Mouse (Mus musculus): Measurements from ENCODE around the gene Myo19.
A peak's percentile ranks its signal among the peaks of the same experiment; 100 is the strongest.

Myo19 gene

DNA sequence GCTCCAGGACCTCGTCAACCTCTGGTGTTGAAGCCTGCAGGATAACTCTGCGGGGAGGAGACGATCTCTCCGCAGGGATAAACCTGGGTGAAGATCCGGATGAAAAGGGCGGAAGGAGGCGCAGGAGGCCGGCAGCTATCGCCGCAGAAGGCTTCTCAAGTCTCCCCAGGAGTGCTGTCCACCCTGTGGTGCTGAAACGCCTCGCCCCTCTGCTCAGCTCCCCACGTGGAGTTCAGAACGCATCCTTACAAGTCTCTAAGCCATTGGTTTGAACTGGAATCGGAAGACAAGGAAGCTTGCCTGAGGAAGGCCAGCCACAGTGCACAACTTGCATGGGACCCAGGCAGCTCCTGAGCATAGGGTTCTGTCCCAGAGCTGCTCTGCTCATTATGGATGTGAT is 64.0 kb downstream of the Myo19 start:
- no peaks in the 10 kb centered on the region for H3K36me3 ChIP-seq (ENCODE audit: insufficient read depth, low read length)
- peak overlapping the region; percentile 63 for H3K4me3 ChIP-seq (replicated peaks; ENCODE audit: low read length)
- TF ChIP-seq POU5F1 (IDR thresholded peaks at IDR 0.05; ENCODE audit: borderline replicate concordance, low read length) (no peak), NANOG (IDR thresholded peaks at IDR 0.05; ENCODE audit: borderline replicate concordance, low read length) (peak; percentile 27; the same call in 1 of the 2 replicates)
- H3K4me1 ChIP-seq (replicated peaks; ENCODE audit: low read depth, low read length) = peaks cover 60% of the 10 kb centered on the region
- H3K27me3 ChIP-seq (ENCODE audit: insufficient read depth, low read length) = peaks cover 10% of the 10 kb centered on the region
- no peaks in the 10 kb centered on the region for H3K9me3 ChIP-seq (ENCODE audit: low read length)

GRCm38 (mm10) chr11:84944639-84945435 is 64.9 kb downstream of the Myo19 start:
- Histone ChIP-seq H3K36me3 (ENCODE audit: insufficient read depth, low read length) (no peaks in the 10 kb centered on the region), H3K4me1 (replicated peaks; ENCODE audit: low read depth, low read length) (peaks cover 67% of the 10 kb centered on the region), H3K4me3 (replicated peaks; ENCODE audit: low read length) (peak overlapping the region; percentile 63), H3K9me3 (ENCODE audit: low read length) (no peaks in the 10 kb centered on the region), H3K27me3 (ENCODE audit: insufficient read depth, low read length) (peaks cover 10% of the 10 kb centered on the region)
- TF ChIP-seq POU5F1 (IDR thresholded peaks at IDR 0.05; ENCODE audit: borderline replicate concordance, low read length) (no peak), NANOG (IDR thresholded peaks at IDR 0.05; ENCODE audit: borderline replicate concordance, low read length) (no peak), CTCF (conservative IDR thresholded peaks at IDR 0.05; ENCODE audit: low read length) (no peak)

DNA sequence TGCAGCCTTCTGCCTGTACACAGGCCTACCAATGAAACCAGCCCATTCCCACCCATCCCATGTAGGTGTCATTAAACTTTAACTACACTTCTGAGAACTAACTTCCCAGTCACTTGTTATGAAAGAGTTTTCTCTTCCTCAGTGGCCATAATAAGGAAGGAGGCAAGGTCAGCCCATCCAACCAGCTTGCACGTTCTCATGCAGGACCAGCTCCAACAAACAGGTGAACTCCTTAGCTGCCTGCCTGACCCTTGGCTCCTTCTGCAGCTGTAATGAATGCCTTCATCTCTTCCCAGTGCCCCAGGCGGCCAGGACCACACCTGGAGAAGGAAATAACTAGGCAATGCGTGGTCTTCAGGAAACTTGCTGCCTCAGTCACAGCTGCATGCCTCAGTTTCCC is 65.9 kb downstream of the Myo19 start:
- no peaks in the 10 kb centered on the region for H3K36me3 ChIP-seq (ENCODE audit: insufficient read depth, low read length)
- H3K27me3 ChIP-seq (ENCODE audit: insufficient read depth, low read length) = peaks cover 12% of the 10 kb centered on the region
- peak overlapping the region; percentile 63; the same call in 1 of the 2 replicates for H3K4me3 ChIP-seq (replicated peaks; ENCODE audit: low read length)
- TF ChIP-seq CTCF (conservative IDR thresholded peaks at IDR 0.05; ENCODE audit: low read length) (no peak), POU5F1 (IDR thresholded peaks at IDR 0.05; ENCODE audit: borderline replicate concordance, low read length) (no peak), NANOG (IDR thresholded peaks at IDR 0.05; ENCODE audit: borderline replicate concordance, low read length) (no peak)
- H3K4me1 ChIP-seq (replicated peaks; ENCODE audit: low read depth, low read length) = peaks cover 67% of the 10 kb centered on the region
- H3K9me3 ChIP-seq (ENCODE audit: low read length) = no peaks in the 10 kb centered on the region

DNA sequence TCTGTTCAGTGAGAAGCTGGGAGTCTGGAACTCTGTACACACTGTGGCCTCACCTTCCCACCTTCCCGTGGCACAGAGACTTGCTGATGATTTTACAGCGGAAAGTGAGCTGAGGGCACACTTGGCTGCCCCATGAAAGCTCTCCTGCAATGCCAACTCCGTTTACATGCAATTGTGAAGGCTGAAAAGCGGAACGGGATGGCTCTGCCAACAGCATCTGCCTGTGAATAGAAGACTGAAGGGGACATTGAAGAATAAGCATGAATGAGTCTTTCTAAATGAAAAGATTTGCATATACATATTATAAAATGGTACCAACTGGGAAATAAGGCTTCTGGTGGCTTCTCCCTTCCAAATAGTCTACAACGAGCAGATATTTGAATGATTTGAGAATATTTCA is 67.3 kb downstream of the Myo19 start:
- H3K9me3 ChIP-seq (ENCODE audit: low read length) = no peaks in the 10 kb centered on the region
- 0 out of 2 replicates have a peak overlapping the region, but pooled peaks have one; percentile 13 for H3K4me3 ChIP-seq (replicated peaks; ENCODE audit: low read length)
- TF ChIP-seq NANOG (IDR thresholded peaks at IDR 0.05; ENCODE audit: borderline replicate concordance, low read length) (no peak), POU5F1 (IDR thresholded peaks at IDR 0.05; ENCODE audit: borderline replicate concordance, low read length) (no peak), CTCF (conservative IDR thresholded peaks at IDR 0.05; ENCODE audit: low read length) (no peak)
- peaks cover 67% of the 10 kb centered on the region for H3K4me1 ChIP-seq (replicated peaks; ENCODE audit: low read depth, low read length)
- H3K27me3 ChIP-seq (ENCODE audit: insufficient read depth, low read length) = peaks cover 12% of the 10 kb centered on the region
- H3K36me3 ChIP-seq (ENCODE audit: insufficient read depth, low read length) = no peaks in the 10 kb centered on the region

DNA sequence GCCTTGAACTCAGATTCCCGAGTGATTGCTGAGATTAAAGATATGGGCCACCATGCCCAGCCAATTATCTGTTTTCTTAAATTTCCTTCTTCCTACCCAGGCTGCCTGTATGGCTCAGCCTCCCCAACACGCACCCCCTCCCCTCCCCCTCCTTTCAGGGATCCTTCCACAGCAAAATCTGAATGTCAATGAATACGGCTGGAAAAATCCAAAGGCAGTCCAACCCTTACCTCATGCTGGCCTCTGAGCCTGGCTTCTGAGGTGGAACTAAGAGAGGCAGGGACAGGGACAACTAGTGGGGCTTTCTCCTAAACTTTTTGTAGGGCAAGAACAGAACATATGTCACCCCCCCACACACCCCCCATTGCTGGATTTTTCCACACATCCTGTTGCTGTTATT is 68.2 kb downstream of the Myo19 start:
- Histone ChIP-seq H3K9me3 (ENCODE audit: low read length) (no peaks in the 10 kb centered on the region), H3K4me1 (replicated peaks; ENCODE audit: low read depth, low read length) (peaks cover 61% of the 10 kb centered on the region), H3K27me3 (ENCODE audit: insufficient read depth, low read length) (peaks cover 12% of the 10 kb centered on the region), H3K36me3 (ENCODE audit: insufficient read depth, low read length) (no peaks in the 10 kb centered on the region), H3K4me3 (replicated peaks; ENCODE audit: low read length) (no peak overlapping the region)
- TF ChIP-seq CTCF (conservative IDR thresholded peaks at IDR 0.05; ENCODE audit: low read length) = no peak

GRCm38 (mm10) chr11:84948526-84948925 is 68.6 kb downstream of the Myo19 start:
- H3K36me3 ChIP-seq (ENCODE audit: insufficient read depth, low read length) = no peaks in the 10 kb centered on the region
- TF ChIP-seq NANOG (IDR thresholded peaks at IDR 0.05; ENCODE audit: borderline replicate concordance, low read length) = no peak
- TF ChIP-seq POU5F1 (IDR thresholded peaks at IDR 0.05; ENCODE audit: borderline replicate concordance, low read length) = no peak
- no peak for TF ChIP-seq CTCF (conservative IDR thresholded peaks at IDR 0.05; ENCODE audit: low read length)
- peaks cover 57% of the 10 kb centered on the region for H3K4me1 ChIP-seq (replicated peaks; ENCODE audit: low read depth, low read length)
- H3K27me3 ChIP-seq (ENCODE audit: insufficient read depth, low read length) = peaks cover 9% of the 10 kb centered on the region
- no peaks in the 10 kb centered on the region for H3K9me3 ChIP-seq (ENCODE audit: low read length)
- no peak overlapping the region for H3K4me3 ChIP-seq (replicated peaks; ENCODE audit: low read length)

- Histone ChIP-seq H3K4me3 (replicated peaks; ENCODE audit: low read length) (no peak overlapping the region), H3K27me3 (ENCODE audit: insufficient read depth, low read length) (peaks cover 22% of the 10 kb centered on the region), H3K9me3 (ENCODE audit: low read length) (no peaks in the 10 kb centered on the region; the same call in 1 of the 2 replicates), H3K4me1 (replicated peaks; ENCODE audit: low read depth, low read length) (peaks cover 27% of the 10 kb centered on the region), H3K36me3 (ENCODE audit: insufficient read depth, low read length) (no peaks in the 10 kb centered on the region)
- TF ChIP-seq CTCF (conservative IDR thresholded peaks at IDR 0.05; ENCODE audit: low read length) (no peak), POU5F1 (IDR thresholded peaks at IDR 0.05; ENCODE audit: borderline replicate concordance, low read length) (no peak), NANOG (IDR thresholded peaks at IDR 0.05; ENCODE audit: borderline replicate concordance, low read length) (no peak)
Observed at GRCm38 (mm10) chr11:84952611-84953010, 72.7 kb downstream of the Myo19 start.

- TF ChIP-seq NANOG (IDR thresholded peaks at IDR 0.05; ENCODE audit: borderline replicate concordance, low read length) (no peak), POU5F1 (IDR thresholded peaks at IDR 0.05; ENCODE audit: borderline replicate concordance, low read length) (no peak), CTCF (conservative IDR thresholded peaks at IDR 0.05; ENCODE audit: low read length) (no peak)
- no peak overlapping the region for H3K4me3 ChIP-seq (replicated peaks; ENCODE audit: low read length)
- no peaks in the 10 kb centered on the region; the same call in 1 of the 2 replicates for H3K9me3 ChIP-seq (ENCODE audit: low read length)
- H3K36me3 ChIP-seq (ENCODE audit: insufficient read depth, low read length) = no peaks in the 10 kb centered on the region
- H3K4me1 ChIP-seq (replicated peaks; ENCODE audit: low read depth, low read length) = peaks cover 36% of the 10 kb centered on the region
- peaks cover 51% of the 10 kb centered on the region for H3K27me3 ChIP-seq (ENCODE audit: insufficient read depth, low read length)
Observed at GRCm38 (mm10) chr11:84956400-84956799, 76.5 kb downstream of the Myo19 start.

GRCm38 (mm10) chr11:84957171-84957570 is 77.2 kb downstream of the Myo19 start:
- peak overlapping the region; percentile 80 for H3K4me3 ChIP-seq (replicated peaks; ENCODE audit: low read length)
- TF ChIP-seq POU5F1 (IDR thresholded peaks at IDR 0.05; ENCODE audit: borderline replicate concordance, low read length) (no peak), CTCF (conservative IDR thresholded peaks at IDR 0.05; ENCODE audit: low read length) (no peak), NANOG (IDR thresholded peaks at IDR 0.05; ENCODE audit: borderline replicate concordance, low read length) (no peak)
- peaks cover 38% of the 10 kb centered on the region for H3K4me1 ChIP-seq (replicated peaks; ENCODE audit: low read depth, low read length)
- no peaks in the 10 kb centered on the region for H3K36me3 ChIP-seq (ENCODE audit: insufficient read depth, low read length)
- H3K27me3 ChIP-seq (ENCODE audit: insufficient read depth, low read length) = peaks cover 51% of the 10 kb centered on the region
- H3K9me3 ChIP-seq (ENCODE audit: low read length) = no peaks in the 10 kb centered on the region; the same call in 1 of the 2 replicates

Data from E14TG2a.4 (cell line).